Mouse (Mus musculus): ENCODE results near the gene Gm17509. TPM values are rescaled to one million over a fixed set of nuclear protein-coding genes. Genes with fewer than 3 reads are reported as not detected.
"Not testable (repeated sequence)": the region's sequence is repeated elsewhere in the genome, so short reads cannot be mapped to it uniquely, and the experiment has no call there.

The Gm17509 gene
- polyA plus RNA-seq, 2 experiments, result 0.08 to 0.20 TPM

DNA sequence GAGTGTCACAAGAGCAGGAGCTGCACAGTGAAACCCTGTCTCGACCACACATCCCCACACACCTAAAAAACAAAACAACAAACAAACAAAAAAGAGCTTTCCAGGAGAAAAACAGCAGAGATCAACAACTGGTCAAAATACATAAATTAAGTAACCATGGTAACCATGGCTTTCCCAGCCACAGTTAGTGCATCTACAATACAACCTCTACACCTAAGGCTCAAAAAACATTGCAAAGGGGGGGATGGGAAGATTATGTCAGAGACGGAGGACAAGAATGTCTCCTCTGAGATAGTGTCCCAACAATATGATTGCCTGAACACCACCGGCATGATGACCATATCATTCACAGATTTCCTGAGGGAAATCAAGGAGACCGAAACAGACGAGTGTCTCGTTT lies 35.5 kb downstream of the Gm17509 start:
- WGBS, result 83% methylated on average over 6 of the region's 6 CpGs
- Histone ChIP-seq H3K27me3 (ENCODE audit: control insufficient read depth, insufficient read depth, low read length) (no peaks in the 10 kb centered on the region), H3K4me3 (replicated peaks; ENCODE audit: low read length) (no peak overlapping the region), H3K4me1 (ENCODE audit: control insufficient read depth, insufficient read depth, low read length) (no peaks in the 10 kb centered on the region), H3K27ac (replicated peaks; ENCODE audit: low read depth, low read length) (no peak overlapping the region), H3K9ac (ENCODE audit: low read depth, low read length, severe bottlenecking) (no peak overlapping the region), H3K9me3 (ENCODE audit: control insufficient read depth, low read length) (no peaks in the 10 kb centered on the region), H3K4me2 (replicated peaks; ENCODE audit: low read depth, low read length, severe bottlenecking) (no peak overlapping the region), H3K36me3 (ENCODE audit: control insufficient read depth, insufficient read depth, low read length) (no peaks in the 10 kb centered on the region)
- no peak for DNase-seq (ENCODE audit: low spot score)
- TF ChIP-seq POLR2A (IDR thresholded peaks at IDR 0.05; ENCODE audit: borderline replicate concordance, extremely low read depth, insufficient read depth, insufficient read length), result no peak
- ATAC-seq (ENCODE audit: low FRiP score, low read depth), result no peak

DNA sequence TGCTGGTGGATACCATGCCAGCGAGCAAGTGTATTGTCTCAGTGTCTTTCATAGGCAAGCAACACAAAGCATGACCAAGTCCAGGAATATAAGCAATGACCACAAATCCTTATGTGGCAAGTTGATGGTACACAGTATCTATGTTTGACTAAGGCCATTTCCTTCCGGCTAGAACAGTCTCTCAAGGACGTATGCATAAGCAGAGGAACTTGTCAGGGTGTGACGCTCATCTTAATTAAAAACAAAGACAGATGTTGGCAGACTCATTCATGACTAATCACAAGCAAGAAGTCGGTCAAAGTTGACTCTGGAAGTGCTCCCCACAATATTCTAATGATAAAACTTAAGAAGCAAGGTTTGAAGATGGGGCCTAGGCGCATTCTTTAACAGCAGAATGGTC lies 37.6 kb downstream of the Gm17509 start:
- no peaks in the 10 kb centered on the region for H3K27me3 ChIP-seq (ENCODE audit: control insufficient read depth, insufficient read depth, low read length)
- TF ChIP-seq POLR2A (IDR thresholded peaks at IDR 0.05; ENCODE audit: borderline replicate concordance, extremely low read depth, insufficient read depth, insufficient read length), result no peak
- 83% methylated on average over 6 of the region's 6 CpGs for WGBS
- no peaks in the 10 kb centered on the region for H3K4me1 ChIP-seq (ENCODE audit: control insufficient read depth, insufficient read depth, low read length)
- H3K9me3 ChIP-seq (ENCODE audit: control insufficient read depth, low read length), result no peaks in the 10 kb centered on the region
- H3K4me3 ChIP-seq (replicated peaks; ENCODE audit: low read length), result no peak overlapping the region
- no peaks in the 10 kb centered on the region for H3K36me3 ChIP-seq (ENCODE audit: control insufficient read depth, insufficient read depth, low read length)
- H3K9ac ChIP-seq (ENCODE audit: low read depth, low read length, severe bottlenecking), result no peak overlapping the region
- no peak overlapping the region for H3K4me2 ChIP-seq (replicated peaks; ENCODE audit: low read depth, low read length, severe bottlenecking)
- H3K27ac ChIP-seq (replicated peaks; ENCODE audit: low read depth, low read length), result no peak overlapping the region
- ATAC-seq (ENCODE audit: low FRiP score, low read depth) (no peak), DNase-seq (ENCODE audit: low spot score) (no peak)

DNA sequence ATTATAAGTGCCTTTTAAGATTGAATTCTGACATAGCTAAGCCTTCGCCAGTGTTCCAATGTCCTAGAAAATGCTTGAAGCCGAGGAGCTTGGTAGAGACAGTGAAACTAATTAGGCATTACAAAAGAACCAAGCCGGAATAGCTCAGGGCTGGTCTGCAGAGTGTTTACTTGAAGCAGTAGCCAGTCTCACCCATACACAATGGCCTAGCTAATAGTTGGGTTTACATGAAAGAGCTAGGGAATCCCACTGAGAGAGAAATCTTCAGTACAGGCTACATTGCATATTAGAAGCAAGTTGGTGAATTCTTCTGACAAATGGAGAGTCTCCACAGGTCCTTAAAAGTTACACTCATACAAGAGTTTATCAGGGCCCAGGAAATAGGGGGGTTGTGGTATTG lies 40.0 kb downstream of the Gm17509 start:
- H3K36me3 ChIP-seq (ENCODE audit: control insufficient read depth, insufficient read depth, low read length); H3K4me3 ChIP-seq (replicated peaks; ENCODE audit: low read length); H3K27me3 ChIP-seq (ENCODE audit: control insufficient read depth, insufficient read depth, low read length); H3K4me2 ChIP-seq (replicated peaks; ENCODE audit: low read depth, low read length, severe bottlenecking); H3K27ac ChIP-seq (replicated peaks; ENCODE audit: low read depth, low read length); DNase-seq (ENCODE audit: low spot score); H3K9me3 ChIP-seq (ENCODE audit: control insufficient read depth, low read length); ATAC-seq (ENCODE audit: low FRiP score, low read depth); H3K9ac ChIP-seq (ENCODE audit: low read depth, low read length, severe bottlenecking); H3K4me1 ChIP-seq (ENCODE audit: control insufficient read depth, insufficient read depth, low read length): not testable (repeated sequence)
- 87% methylated on average over 3 of the region's 3 CpGs for WGBS

Other genes with a start within 250 kb of the Gm17509 start
- 37.7 and 37.8 TPM in 2 replicates for gene Parp8, start 195.5 kb downstream of the Gm17509 start, polyA plus RNA-seq (2012; rRNA removed)
- gene Parp8, start 195.5 kb downstream of the Gm17509 start, polyA plus RNA-seq (2014; fragmentation: Nextera tagmentation; extraction: Ambion mirVana), result 20.0 and 21.7 TPM in 2 replicates
- gene Emb, start 12.5 kb downstream of the Gm17509 start, polyA plus RNA-seq (2012; rRNA removed), result 11.5 and 11.9 TPM in 2 replicates
- gene Emb, start 12.5 kb downstream of the Gm17509 start, polyA plus RNA-seq (2014; fragmentation: Nextera tagmentation; extraction: Ambion mirVana), result 18.4 and 18.9 TPM in 2 replicates

All from limb, embryonic 14.5 days (tissue).